Mouse (Mus musculus) stomach, postnatal 0 days (tissue): ENCODE data around the gene Cphx1.
"Not testable (repeated sequence)": the region's sequence is repeated elsewhere in the genome, so short reads cannot be mapped to it uniquely, and the experiment has no call there.

Experiments
- CTCF ChIP-seq: IDR thresholded peaks from 2 replicates; pipeline ENCODE4 v1.5.1; 2016; ENCODE audit warnings: antibody characterized with exemption, low read depth, mild to moderate bottlenecking, moderate library complexity
- EP300 ChIP-seq: optimal IDR thresholded peaks from 2 replicates; pipeline ENCODE3; 2016; ENCODE audit warnings: antibody characterized with exemption

- TF ChIP-seq EP300, CTCF: not testable (repeated sequence)
Observed at GRCm38 (mm10) chr14:25978371-25979241, 40.5 kb downstream of the Cphx1 start, which contains the start of gene Duxbl1.
